Mouse (Mus musculus) telencephalon, adult 2 months (tissue): ENCODE results near the gene Gm8298.
"Not testable (repeated sequence)": the region's sequence is repeated elsewhere in the genome, so short reads cannot be mapped to it uniquely, and the experiment has no call there.

Source experiments
- DNase-seq: peaks from one replicate; pipeline ENCODE4 v3.0.0-alpha.2; 2011; ENCODE audit warnings: low read depth, low spot score

Gene Gm8298

GRCm38 (mm10) chr3:59860751-59861150 lies at the start of gene Gm8298:
Gm8298 (plus strand) TSS chr3:59861051.
- DNase-seq, result no peak

- no peak for DNase-seq
Measured at GRCm38 (mm10) chr3:59813169-59813568, 47.7 kb upstream of the Gm8298 start.

GRCm38 (mm10) chr3:59870765-59871164 lies 9.9 kb downstream of the Gm8298 start:
- DNase-seq, result no peak

- DNase-seq, result not testable (repeated sequence)
Measured at GRCm38 (mm10) chr3:59877601-59878000, 16.8 kb downstream of the Gm8298 start.

- not testable (repeated sequence) for DNase-seq
Measured at GRCm38 (mm10) chr3:59879801-59880554, 19.1 kb downstream of the Gm8298 start.

- DNase-seq, result no peak
Measured at GRCm38 (mm10) chr3:59893276-59893675, 32.4 kb downstream of the Gm8298 start.

- no peak for DNase-seq
Measured at GRCm38 (mm10) chr3:59924914-59925313, 64.1 kb downstream of the Gm8298 start, which contains the start of gene C130079G13Rik. C130079G13Rik (plus strand) TSS chr3:59925214.
